Mouse (Mus musculus): ENCODE results near the gene Tbl1xr1.

The Tbl1xr1 gene

DNA sequence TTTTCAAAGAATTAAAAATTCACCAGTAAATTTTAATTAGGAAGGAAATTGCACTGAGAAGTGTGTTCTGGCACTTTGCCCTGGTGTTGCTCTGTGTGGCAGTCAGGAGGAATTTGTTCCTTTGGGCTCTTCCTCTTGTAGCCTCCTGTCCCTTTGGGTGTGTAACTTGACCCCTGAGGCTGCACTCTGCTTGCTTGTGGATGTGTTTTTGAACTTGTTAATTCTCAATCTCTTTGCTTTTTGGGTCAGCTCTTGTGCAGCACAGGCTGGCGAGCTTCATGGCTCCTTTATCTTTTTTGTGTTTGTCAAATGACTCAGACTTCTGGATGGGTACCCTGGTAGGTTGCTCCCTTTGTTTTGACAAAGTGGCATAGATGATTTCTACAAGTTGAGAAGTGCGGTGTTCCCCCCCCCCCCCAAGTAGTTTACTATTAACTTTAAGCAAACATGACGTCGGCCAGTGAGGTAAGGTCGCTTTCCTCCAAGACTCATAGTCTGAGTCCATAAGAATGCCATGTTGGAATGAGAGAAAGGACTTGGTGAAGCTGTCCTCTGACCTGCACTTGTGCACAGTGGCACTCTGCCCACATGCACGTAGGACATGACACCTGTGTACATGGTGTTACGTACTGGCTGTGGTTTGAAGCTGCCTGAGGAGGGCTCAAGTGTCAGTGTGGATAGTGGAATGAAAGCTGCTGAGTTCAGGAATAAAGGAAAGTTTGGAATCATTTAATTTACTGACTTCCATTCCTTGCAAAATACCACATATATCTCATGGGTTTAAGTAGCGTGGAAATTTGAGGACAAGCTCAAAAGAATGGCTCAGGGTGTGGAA lies 14.2 kb downstream of the Tbl1xr1 start:
- DNase-seq = no peak

DNA sequence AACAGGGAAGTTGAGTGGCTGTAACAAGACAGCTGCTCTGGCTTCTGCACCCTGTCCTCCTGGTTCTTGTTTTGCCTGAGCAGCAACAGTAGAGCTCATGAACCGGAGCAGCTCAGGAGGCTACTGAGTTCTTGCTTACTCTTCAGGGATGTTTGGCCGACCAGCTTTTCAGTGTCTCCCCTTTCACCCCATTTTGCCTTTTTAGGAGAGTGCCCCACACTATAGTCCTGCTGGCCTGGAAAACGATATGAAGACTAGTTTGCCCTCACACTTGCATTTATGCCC lies 14.8 kb downstream of the Tbl1xr1 start:
- DNase-seq = no peak

DNA sequence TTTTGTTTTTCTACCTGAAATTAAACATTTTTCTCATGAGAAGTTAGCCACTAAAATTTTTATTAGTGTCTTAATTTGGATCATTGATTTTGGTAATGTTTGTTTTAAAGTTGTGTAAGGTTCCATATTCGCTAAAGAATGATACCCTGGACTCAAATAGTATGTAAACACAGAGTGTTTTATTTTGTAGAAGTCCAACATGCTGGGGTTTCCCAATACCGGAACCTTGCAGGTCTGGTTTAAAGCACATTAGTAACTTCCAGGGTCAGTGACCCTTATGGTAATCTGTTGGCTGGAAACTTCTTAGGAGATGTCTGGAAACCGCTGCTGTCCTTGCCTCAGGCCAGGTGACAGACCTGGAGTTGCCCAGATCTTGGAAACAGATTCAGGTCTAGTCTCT lies 15.2 kb downstream of the Tbl1xr1 start:
- no peak for DNase-seq

DNA sequence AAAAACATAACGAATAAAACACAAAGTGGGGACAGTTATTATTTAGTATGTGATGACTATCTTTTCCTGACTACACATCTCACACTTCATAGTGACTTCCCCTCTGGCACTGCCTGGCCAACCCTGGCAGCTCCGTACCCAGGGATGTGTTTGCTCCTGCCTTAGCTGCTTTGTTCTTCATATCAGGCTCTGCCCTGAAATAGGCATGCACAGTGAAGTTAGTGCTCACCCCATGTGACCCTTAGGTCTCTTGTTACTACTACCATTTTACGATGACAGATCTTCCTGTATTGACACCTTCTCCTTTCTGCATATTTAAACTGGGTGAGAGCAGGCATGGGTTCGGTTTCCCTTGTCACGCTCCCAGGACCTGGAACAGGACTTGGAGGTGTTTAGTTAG lies 16.3 kb downstream of the Tbl1xr1 start:
- no peak for DNase-seq

DNA sequence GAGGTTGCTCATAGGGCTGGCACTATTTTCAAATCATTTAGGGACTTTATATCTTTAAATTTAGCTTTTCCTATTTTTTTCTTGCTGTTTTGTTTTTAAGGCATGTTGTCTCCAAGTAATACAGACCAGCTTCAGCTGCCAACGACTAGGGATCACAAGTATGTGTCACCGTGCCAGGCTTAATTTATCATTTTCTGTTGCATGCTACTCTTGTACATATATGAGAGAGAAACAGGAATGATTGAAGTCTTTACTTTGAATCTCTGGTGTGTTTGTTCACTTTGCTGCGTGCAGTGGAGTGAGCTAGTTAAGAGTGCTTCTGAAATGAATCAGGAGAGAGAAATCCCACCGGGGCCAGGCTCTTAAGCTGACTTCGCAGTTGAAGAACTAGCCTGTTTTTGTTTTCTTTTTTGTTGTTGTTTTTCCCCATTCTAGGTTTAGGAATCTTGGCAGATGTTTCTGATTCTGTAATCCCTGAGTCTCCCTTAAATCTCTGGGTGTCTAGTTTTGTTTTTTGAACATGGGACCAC lies 27.6 kb downstream of the Tbl1xr1 start:
- no peak for DNase-seq

DNA sequence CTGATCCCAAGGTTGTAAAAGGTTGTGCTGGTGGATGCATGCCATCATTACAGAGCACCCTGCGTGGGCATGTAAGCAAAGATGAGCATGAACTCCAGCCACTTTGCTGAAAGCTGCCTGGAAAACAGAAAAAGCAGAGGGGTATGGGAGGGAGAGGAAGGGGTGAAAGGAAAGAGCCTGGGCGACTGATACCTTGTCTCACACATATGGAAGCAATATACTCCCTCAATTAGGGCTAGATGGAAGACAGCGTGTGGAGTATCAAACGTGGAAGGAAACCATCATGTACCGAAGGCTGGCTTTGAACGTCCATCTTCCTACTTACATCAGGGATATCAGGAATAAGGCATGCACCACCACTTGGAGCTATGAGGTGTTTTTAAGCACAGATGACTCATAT lies 29.0 kb downstream of the Tbl1xr1 start:
- no peak for DNase-seq

DNA sequence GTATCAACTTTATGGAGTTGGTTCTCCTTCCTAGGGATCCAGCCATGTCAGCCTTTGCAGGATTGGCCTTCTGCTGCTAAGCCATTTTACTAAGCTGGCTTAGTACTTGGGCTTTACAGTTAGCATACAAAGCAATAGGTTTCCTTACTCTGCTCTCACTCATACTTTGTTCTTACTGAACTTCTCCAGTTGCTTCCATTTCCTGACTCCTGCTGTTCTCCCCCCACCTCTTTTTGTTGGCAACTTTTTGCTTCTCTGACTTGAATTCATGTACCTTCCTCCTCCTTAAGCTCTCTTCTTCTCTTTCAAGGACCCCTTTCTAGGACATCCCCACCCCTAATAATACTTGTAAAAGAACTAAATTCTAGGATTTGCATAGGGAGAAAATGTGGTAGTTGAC lies 31.6 kb downstream of the Tbl1xr1 start:
- no peak for DNase-seq

DNA sequence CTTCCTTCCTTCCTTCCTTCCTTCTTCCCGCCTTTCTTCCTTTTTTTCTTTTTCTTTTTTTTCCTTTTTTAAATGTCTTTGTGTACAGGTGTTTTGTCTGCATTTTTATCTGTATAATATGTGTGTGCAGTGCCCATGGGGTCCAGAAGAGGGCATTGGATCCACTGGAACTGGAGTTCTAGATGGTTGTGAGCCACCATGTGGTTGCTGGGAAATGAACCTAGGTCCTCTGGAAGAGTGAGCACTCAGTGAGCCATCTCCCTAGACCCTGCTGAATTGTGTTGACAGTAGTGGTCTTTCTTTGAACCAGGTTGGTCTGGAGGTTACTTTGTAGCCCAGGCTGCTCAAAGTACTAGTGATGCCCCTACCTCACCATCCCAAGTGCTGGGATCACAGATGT lies 33.2 kb downstream of the Tbl1xr1 start:
- no peak for DNase-seq

DNA sequence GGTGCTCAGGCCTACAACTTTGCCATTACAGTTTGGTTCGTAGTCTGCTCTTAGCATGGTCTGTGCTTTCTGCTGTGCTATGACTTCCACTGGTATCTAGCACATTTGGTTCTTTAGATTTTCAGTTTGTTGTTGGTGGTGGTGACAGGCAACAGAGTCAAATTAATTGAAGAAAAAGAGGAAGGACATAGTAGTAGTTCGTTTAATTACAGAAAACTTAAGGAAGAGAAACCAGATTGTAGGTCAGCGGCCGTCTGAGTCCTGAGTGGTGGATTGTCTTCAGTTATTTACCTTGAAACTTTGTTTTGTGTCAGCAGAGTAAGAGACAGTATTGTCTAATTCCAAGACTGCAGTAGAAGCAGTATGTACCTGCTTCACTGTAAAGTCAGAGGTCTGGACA lies 37.3 kb downstream of the Tbl1xr1 start:
- no peak for DNase-seq

DNA sequence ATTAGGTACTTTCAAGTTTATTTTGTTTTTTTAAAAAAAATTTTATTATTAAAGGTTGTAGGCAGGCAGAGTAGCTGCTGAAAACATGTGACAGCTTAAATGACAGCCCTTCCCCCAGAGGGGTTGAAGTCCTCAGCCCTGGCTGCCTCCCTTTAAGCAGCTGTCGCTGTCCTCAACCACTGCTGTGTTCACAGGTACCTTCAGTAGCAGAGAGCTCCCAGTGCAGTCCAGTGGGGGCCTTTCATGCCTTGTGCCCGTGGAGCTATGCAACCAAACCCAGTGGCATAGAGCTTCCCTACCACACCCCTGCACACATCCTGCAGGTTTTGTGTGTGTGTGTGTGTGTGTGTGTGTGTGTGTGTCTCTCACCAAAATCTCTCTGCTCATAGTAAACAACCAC lies 38.8 kb downstream of the Tbl1xr1 start:
- DNase-seq = no peak

DNA sequence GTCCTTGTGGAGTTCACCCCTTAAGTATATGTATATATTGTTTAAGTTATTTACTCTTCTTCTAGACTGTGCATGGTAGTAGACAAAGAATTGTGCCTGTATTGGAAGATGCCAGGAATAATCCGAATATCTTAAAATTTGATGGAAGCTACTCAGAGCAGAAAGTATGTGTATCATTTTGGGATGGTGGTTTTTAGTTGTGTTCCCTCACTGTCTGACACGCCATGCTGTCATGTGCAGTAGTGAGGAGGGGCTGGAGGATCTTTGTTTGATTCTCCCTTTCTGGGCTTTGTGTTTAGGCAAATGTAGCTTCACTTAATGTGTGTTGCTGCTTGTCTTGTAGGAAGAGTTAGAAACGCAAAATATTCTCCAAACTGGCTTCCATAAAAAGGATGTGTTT lies 39.2 kb downstream of the Tbl1xr1 start:
- DNase-seq = no peak

DNA sequence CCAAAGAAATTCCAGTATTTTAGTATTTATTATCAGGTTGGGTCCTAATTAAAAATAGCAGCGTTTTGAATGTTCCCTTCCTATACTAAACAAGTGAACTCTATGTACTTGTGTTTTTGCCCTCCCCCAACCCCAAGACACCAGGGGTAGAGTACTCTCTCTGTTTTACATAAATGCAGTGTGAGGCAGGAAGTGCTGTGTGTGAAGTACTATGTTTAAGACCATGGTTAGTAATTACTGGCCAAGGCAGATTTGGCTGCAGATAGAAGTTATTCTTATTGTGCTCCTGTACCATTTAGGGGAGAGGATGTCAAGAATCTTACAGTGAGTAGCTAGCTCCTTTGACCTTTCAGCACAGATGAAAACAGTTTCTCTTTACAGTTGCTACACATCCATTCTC lies 39.7 kb downstream of the Tbl1xr1 start:
- no peak for DNase-seq

DNA sequence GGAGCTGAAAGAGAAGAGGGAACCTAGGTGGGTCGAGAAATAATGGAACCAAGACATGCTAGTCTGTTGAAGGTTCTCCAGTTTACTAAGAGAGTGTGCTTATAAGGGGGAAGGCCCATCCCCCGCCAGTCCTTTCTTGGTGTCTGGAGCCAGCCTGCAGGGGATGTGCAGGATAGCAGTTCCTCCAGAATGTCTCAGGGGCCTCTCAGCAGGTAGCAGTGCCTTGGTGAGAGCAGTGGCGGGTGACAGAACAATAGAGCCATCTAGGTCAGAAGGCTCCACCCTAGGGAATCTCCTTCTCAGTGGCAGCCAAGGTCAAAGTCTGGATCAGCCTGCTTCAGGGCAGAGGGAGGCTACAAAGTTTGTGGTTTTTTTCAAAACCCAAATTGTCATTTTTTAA lies 45.3 kb downstream of the Tbl1xr1 start:
- no peak for DNase-seq

DNA sequence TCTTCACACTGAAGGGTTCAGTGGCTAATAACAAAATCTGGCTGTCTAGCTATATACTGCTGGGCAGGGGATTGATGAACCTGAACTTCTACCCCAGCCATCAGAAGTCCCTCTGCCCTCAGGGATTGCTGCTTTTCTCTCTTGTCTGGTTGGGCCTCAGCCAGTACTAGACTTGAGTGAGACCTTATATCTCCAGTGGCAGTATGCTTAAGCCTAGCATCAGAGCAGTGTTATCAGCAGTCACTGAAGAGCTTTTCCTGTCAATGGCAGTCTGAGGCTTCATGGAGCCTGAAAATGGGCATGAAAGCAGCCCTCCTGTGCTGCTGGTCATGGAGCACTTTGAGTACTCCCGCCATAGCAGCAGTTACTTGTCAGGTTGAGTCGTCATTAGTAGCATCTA lies 46.7 kb downstream of the Tbl1xr1 start:
- DNase-seq = no peak

DNA sequence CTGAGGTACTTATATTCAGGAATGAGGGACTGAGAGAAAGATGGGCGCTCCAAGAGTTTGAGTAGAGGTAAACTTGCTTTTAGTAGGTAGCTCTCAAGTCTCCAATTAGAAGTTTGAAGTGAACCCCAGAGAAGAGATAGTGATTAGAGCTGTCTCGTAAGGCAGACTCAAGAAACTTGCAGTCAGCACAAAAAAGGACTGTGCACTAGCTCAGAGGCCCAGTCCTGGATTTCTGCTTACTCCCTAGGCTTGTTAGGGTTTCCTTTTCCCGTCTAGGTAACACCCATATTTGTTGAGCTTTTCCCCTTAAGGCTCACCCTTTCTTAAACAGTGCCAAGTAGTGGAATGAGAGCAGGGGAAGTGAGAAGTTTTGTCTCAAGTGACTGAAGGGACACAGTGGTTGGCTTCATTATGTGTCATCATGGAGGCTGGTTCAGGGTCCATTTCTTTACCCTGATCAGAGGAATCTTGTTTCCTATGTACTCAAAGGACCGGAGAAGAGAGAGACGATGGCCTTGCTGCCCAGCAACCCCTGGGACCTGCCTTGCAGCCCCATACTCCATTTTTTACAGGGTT lies 49.9 kb downstream of the Tbl1xr1 start:
- DNase-seq = no peak

DNA sequence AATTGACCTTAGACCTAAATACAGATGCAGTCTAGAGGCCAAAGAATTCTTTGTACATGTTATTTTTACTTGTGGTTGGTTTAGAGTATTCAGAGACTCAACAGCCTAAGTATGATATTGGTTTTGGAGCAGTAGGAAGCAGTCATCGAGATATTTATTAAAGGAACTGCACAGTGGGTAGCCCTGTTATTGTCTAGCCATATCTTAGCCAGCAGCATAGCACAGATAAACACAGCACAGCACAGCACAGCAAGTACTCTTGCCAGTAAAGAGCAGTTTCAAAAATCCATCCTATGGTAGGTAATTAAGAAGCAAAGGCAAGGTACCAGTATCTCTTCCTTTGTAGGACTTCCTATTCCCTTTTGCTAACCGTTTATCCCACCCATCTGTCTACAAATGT lies 54.8 kb downstream of the Tbl1xr1 start:
- DNase-seq = no peak

DNA sequence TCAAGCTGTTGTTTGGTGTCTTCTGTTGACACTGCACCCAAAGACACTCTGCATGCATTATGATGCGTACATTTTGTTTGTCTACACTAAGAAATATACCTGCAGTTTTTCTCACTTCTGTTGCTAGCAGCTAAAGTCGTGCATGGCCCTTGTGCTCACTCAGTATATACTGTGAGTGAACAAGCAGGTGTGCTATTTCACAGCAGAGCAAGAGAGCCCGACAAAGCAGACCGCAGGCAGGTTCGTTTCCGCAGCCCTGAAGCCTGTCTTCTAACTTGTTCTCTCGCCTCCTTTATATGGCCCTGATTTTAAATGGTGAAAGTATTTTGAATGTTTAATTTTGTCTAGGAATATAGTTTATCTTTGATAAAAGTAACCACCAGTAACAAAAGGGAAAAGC lies 57.2 kb downstream of the Tbl1xr1 start:
- DNase-seq = no peak

DNA sequence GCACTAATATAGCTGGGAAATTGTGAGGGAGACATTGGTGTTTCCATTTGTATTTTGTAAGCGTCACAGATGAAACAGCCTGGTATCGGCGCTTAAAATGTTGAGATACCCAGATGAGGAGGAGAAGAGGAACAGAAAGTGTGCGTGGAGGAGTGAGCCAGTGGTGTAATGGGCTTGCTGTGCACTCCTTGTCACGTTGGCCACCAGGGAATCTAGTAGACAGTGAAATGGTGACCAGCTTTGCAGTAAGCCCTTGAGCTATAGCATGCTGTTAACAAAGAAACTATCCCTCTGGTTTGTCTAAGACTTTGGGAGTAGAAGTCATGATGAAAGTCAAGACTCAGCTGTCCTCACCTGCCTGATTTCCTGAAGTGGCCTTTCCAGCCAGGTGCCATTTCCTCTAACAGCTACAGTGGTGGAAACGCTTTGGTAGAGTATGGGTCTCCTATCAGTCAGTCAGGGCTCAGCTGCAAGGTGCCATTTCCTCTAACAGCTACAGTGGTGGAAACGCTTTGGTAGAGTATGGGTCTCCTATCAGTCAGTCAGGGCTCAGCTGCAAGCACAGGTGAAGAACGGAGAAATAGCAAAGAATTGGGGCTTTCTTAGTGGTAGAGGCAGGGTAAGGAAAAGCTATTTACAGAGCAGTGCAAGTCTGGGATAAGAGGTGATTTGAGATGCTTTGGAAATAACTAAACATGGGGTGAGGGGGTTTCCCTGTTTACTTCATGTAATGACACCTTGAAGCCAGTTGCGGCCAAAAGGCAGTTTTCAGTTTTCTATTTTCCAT lies 61.5 kb downstream of the Tbl1xr1 start:
- peak in 1 of 2 experiments; percentile 32 for DNase-seq

DNA sequence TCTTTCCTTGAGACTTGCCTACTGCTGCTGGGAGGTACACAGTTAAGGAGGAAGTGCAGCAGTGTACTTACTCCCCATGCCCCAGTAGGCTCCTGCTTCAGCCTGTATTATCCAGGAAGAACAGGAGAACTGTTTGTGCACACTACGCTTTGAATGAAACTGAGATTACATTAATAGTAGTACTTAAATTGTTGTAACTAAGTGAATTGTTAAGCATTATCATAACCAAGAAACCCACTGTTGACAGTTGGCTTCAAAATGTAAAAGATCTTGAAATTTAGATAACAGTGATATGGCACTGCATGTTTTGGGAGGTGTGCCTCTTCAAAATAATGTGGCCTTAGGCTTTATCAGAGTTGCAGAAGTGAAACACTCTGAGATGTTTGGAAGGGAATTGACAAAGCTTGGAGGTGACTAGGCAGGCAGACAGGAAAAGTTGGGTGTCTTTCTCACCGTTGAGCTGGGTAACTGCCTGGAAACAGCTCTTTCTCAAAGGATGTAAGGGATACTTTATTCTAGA lies 62.2 kb downstream of the Tbl1xr1 start:
- no peak for DNase-seq

DNA sequence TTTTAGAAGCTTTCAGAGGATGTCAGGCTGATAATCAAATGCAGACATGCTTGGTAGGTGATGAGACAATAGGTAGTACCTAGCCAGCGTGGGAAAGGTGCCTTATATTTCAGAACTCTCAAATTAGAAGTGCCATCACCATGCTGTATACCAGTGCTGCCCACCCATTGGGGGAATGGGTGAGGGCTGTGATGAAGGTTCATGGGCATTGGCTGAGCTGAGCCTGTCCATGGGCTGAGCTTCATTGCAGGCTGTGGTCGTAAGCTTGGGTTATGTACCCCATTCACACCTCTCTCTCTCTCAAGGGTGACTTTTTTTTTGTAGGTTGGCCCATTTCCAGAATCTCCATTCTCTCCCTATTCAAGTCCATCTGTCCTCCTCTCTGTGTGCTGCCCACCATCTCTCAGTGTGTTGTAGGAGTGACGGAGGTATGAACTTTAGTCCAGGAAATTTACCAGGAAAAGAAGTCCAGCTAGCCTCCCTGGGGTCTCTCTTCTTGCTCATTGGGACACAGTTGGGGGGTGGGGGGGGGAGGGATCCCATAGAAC lies 63.7 kb downstream of the Tbl1xr1 start:
- DNase-seq = no peak

DNA sequence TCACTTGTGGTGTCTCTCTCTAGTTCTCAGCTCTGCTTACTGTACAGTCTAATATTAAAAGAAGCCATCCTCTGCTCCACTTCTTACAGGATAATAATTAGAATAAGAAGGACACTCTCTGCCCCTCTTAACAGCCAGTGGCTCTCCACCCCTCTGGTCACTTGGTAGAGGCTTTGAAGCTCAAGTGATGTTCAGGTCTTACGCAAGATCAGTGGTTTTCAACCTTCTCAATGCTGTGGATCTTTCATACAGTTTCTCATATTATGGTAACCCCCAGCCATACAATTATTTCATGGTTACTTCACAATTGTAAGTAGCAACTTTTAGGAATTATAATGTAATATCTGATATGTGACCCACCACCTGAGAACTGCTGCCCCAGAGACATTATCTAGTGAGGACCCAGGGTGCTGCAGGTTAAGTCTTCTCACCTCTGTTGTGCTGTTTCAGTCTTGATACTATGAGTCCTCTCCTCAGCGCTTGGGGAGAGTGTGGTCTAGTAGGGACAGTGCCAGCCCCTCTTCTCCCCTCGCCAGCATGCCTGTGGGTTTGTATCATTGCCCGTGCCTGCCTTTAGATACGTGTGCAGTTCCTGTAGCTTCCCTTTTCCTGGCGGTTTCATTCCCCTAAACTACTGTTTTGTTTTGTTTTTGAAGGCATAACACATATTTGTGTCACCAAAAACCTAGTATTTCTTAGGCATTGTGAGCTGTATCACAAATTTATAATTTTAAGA lies 65.7 kb downstream of the Tbl1xr1 start:
- DNase-seq = no peak

DNA sequence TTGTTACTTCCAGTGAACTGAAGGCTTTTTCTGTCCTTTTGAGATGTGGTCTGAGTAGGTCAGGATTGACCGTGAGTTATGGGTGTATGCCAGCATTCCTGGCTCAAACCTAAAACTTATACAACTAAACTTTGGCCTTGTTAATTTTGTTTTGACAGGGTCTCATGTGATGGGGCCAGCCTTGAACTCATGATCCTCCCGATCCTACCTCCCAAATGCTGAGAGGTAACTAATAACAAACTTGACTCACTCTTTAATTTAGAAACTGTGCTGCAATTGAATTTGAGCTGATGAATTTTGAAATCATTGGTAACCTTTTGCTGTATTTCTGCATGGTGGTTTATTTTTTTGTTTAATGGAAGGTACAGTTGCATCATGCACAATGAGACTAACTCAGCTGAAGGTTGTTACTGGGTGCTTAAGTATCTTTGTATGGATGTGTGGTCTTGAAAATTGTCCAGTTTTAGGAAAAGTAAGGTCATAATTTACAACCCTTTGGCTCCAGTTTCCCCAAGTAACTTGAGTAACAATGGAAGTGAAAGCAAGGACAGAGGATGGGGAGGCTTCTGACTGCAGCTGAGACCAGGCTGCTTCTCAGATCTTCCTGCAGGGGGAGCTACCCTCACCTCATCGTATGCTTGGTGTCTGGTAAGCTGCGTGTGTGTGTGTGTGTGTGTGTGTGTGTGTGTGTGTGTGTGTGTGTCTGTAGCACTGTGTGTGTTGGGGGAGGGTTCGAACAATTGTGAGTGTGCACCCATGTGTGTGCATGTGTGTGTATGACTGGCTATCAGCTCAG lies 66.6 kb downstream of the Tbl1xr1 start:
- peak; percentile 15 to 29 for DNase-seq

All from thymus, adult 18-20 months (tissue).